Comparison of ENCODE assay signal across 8 mouse cellular contexts in genomic region chr7:19075723-19076585, GRCm38 (mm10). TPM values are rescaled to one million over a fixed set of nuclear protein-coding genes. Genes with fewer than 3 reads are reported as not detected.
DNase-seq lines count a peak whose midpoint lies in the region; ATAC-seq and TF ChIP-seq lines count a peak whose summit lies in the region.

Gene Dmwd (plus strand): TSS chr7:19076227.

- H3K27me3 ChIP-seq in limb, embryonic 13.5 days: no peaks in the 10 kb centered on the region
- H3K27me3 ChIP-seq in midbrain, embryonic 15.5 days (replicated peaks): no peaks in the 10 kb centered on the region

- peak; percentile 46; the same call in 1 of the 2 replicates for TF ChIP-seq POLR2A in embryonic fibroblast, embryonic 13.5 days (IDR thresholded peaks at IDR 0.05; ENCODE audit: low read depth, low read length)

- under 1% methylated on average over 67 of the region's 91 CpGs for WGBS in limb, embryonic 13.5 days
- WGBS in midbrain, embryonic 15.5 days: under 1% methylated on average over 80 of the region's 91 CpGs

- peak within 1 kb of the TSS; percentile 96 for H3K4me2 ChIP-seq in limb, embryonic 13.5 days (replicated peaks)
- peak within 1 kb of the TSS; percentile 65 for H3K4me2 ChIP-seq in midbrain, embryonic 15.5 days

- peak; percentile 98 for ATAC-seq in limb, embryonic 13.5 days (ENCODE audit: low FRiP score, low read depth)
- peak; percentile 98 for ATAC-seq in midbrain, embryonic 15.5 days (replicated peaks)

- no peak for TF ChIP-seq CTCF in embryonic fibroblast, embryonic 13.5 days (IDR thresholded peaks at IDR 0.05; ENCODE audit: borderline replicate concordance, insufficient read depth, low read length)

- peak; percentile 98 for DNase-seq in A20 (ENCODE audit: low read depth, low spot score)
- DNase-seq in brain, adult 2 months (ENCODE audit: low read depth, low spot score): peak; percentile 99
- peak; percentile 95 to 96 for DNase-seq in heart, adult 9 months (ENCODE audit: low spot score in 2 of 2)
- peak; percentile 97 for DNase-seq in kidney, adult 9 months
- DNase-seq in spleen, postnatal 10 days (ENCODE audit: low spot score in 2 of 2): peak; percentile 72 to 87

- peaks cover 4% of the 10 kb centered on the region; the same call in 1 of the 2 replicates for H3K4me1 ChIP-seq in embryonic fibroblast, embryonic 13.5 days (ENCODE audit: control insufficient read depth, insufficient read depth, low read length)
- peaks cover 19% of the 10 kb centered on the region for H3K4me1 ChIP-seq in limb, embryonic 13.5 days
- H3K4me1 ChIP-seq in midbrain, embryonic 15.5 days: peaks cover 23% of the 10 kb centered on the region

- no peak within 1 kb of the TSS; the same call in 1 of the 2 replicates for H3K27ac ChIP-seq in embryonic fibroblast, embryonic 13.5 days (ENCODE audit: insufficient read depth, low read length)
- H3K27ac ChIP-seq in limb, embryonic 13.5 days: peak within 1 kb of the TSS; percentile 69; the same call in 1 of the 2 replicates
- peak within 1 kb of the TSS; percentile 79 for H3K27ac ChIP-seq in midbrain, embryonic 15.5 days

- peak within 1 kb of the TSS; percentile 99 for H3K9ac ChIP-seq in limb, embryonic 13.5 days
- peak within 1 kb of the TSS; percentile 97 for H3K9ac ChIP-seq in midbrain, embryonic 15.5 days

- H3K4me3 ChIP-seq in embryonic fibroblast, embryonic 13.5 days (ENCODE audit: insufficient read depth, low read length): peak within 1 kb of the TSS; percentile 89
- peak within 1 kb of the TSS; percentile 99 for H3K4me3 ChIP-seq in limb, embryonic 13.5 days
- peak within 1 kb of the TSS; percentile 93 for H3K4me3 ChIP-seq in midbrain, embryonic 15.5 days

- H3K9me3 ChIP-seq in limb, embryonic 13.5 days: no peaks in the 10 kb centered on the region
- H3K9me3 ChIP-seq in midbrain, embryonic 15.5 days: no peaks in the 10 kb centered on the region

- peaks cover 33% of the 10 kb centered on the region for H3K36me3 ChIP-seq in limb, embryonic 13.5 days
- peaks cover 22% of the 10 kb centered on the region for H3K36me3 ChIP-seq in midbrain, embryonic 15.5 days (replicated peaks)

RNA-seq across cellular contexts. Expression of gene Dmwd, which starts in this region (rescaled TPM):
- 39.0 and 47.0 TPM in 2 replicates for polyA plus RNA-seq in embryonic fibroblast, embryonic 13.5 days (2011; ENCODE audit: insufficient read length, low read depth, missing spikeins)
- 16.8 and 17.4 TPM in 2 replicates for polyA plus RNA-seq in limb, embryonic 13.5 days (2015; fragmentation: Nextera tagmentation; extraction: Ambion mirVana)
- 34.2 and 40.9 TPM in 2 replicates for polyA plus RNA-seq in midbrain, embryonic 15.5 days (2015; fragmentation: Nextera tagmentation; extraction: Ambion mirVana)
